Mouse (Mus musculus) heart, adult 2 months (tissue): ENCODE measurements around the gene Sec14l5.

Experiments
- CTCF ChIP-seq: fragments of 200-600 bp; IDR thresholded peaks from 2 replicates; pipeline ENCODE4 v1.8.1; 2022; ENCODE audit warnings: antibody characterized with exemption, mild to moderate bottlenecking, moderate library complexity
- POLR2A ChIP-seq: fragments of 200-500 bp; IDR thresholded peaks from 2 replicates; pipeline ENCODE4 v1.6.1; 2011; ENCODE audit warnings: mild to moderate bottlenecking, low read depth, low read length, control low read depth; ENCODE audit not compliant: insufficient read depth

DNA sequence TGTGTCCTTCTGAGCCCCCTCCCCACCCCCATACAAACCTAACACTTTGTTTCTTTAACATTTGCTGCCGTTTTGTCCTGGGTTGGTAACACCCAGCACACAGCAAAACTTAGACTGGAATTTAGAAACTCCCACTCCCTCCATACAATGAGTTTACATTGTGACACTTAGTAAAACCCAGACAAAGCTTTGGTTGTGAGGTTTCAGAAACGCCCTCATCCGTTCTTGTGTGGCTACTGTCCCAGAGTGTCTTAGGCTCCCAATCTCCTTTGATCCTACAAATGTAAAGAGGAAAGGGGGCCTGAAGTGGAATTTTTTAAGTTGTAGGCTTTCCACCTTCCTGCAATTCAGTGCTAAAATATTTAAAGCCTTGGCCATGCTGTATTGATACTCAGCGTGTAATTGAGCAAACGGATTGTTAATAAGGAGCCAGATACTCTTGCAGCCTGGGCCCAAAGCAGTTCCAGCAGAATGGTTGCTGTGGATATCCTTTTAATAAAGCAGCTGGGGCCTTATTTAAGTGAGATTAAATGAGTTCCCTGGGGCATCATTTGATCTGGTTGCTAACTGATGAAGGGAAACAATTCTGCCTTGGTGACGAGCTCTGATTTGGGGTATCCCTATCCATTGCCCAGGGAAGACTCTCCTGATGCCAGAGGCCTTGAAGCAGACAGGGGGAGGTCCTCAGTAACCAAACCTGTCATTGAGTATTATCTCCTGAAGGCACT, 6.6 kb downstream of the Sec14l5 start:
- TF ChIP-seq POLR2A, result no peak
- TF ChIP-seq CTCF, result no peak
